Mouse (Mus musculus): ENCODE measurements around the gene H2afy2.
A peak's percentile ranks its signal among the peaks of the same experiment; 100 is the strongest.

The H2afy2 gene

DNA sequence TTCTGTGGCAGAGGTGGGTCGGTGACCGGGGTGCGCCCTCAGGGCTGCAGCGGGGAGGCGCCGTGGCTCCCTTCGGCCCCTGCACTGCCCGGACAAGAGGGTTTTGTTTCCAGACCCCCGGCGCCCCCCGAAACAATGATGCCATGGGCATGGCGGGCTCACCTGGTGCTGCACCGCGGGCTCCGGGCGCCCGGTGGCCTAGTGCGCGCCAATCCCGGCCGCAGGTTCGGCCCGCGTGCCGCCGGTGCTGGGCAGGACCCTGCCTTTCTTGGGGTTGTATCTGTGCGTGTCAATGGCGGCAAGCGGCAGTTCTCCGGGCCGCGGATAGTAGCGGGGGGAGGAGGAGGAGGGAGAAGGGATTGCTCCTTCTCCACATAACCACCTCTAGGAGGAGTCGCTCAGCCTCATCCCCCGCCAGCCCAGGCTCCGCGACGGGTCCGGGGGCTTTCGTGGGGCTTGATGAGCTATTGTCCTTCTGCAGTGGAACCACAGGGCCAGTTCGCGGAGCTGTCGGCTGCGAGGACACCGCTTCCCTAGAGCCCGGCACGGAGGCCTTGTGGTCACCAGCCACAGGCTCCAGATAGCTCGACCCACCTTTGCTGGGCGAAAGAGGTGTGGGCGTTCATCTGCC is at the start of gene H2afy2:
Gene H2afy2, minus strand, starts transcription at position 527 of the 631 bp plus-strand sequence.
- DNase-seq (ENCODE audit: low read depth, low spot score): peak; percentile 64

DNA sequence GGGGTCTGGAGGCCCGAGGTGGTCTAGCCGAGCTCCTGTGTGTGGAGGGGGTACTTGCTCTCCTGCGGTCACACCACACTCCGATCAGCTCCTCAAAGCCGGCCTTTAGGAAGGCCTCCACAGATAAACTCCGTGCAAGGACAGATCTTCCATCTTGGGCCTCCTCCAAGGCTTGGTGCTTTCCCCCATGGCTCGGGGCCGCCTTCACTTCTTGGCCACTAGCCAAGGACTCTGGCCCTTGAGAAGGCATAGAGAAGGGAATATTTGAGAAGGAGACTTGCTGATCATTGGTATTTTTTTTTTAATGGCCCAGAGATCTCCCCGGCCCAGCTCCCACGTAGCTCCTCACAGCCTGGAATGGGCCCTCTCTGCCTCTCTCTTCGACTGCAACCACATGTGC is 48.8 kb upstream of the H2afy2 start:
- DNase-seq (ENCODE audit: low read depth, low spot score): no peak

DNA sequence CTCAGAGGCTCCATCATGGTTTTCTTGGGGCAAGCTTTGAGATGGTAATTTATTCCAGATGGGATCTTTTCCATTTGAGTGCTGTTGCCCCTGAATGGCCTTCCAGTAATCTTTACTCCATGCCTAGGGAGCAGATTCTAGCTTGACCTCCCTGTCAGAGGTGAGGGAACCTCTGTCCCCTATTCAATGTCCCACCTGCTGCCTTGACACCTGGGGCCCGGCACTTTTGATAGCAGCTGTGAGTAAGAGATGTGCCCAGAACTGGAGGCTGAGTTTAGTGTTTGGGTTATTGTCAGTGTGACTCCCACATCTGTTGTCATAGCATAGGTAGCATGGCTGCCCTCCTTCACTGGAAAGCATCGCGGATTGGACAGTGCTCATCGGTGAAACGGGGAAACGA is 47.8 kb upstream of the H2afy2 start:
- DNase-seq (ENCODE audit: low read depth, low spot score): no peak

DNA sequence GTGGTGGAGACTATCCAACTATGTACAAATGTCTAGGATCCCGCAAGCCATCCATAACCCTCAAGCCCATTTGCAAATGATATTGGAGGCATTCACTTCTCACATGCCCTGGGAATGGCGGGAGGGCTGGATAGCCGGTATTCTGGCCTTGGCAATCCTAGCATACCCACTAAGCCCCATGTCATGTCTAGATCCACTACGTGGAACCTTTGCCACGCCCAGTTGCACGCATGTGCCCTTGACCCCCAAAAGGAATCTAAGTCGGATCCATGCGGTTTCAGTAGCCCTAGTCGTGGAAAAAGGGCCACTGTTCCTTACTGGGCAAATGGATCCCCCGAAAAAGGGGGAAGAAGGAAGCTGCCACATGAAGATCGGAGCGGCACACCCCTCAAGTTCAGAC is 47.3 kb upstream of the H2afy2 start:
- no peak for DNase-seq (ENCODE audit: low read depth, low spot score)

DNA sequence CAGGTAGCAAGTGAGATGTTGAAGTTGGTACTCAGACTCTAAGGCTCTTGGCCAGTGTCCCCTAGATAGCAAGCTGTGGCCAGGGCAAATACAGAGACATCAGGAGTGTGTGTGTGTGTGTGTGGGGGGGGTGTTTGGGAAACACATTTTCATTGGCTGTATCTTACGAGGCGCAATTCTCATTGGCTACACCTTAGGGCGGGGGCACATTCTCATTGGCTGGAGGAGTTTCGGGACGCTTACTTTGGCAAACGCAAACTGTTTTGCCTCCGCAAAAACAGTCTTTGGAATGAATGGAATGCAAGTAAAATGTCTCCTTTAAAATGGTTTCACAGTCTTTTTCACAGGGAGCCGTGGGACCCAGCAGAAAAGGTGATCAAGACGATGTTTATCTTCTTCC is 46.9 kb upstream of the H2afy2 start:
- no peak for DNase-seq (ENCODE audit: low read depth, low spot score)

- DNase-seq (ENCODE audit: low read depth, low spot score): no peak
These were observed 45.1 kb upstream of the H2afy2 start for GRCm38 (mm10) chr10:61829046-61829445.

- no peak for DNase-seq (ENCODE audit: low read depth, low spot score)
These were observed 44.3 kb upstream of the H2afy2 start for GRCm38 (mm10) chr10:61827950-61828936.

- no peak for DNase-seq (ENCODE audit: low read depth, low spot score)
These were observed 42.9 kb upstream of the H2afy2 start for GRCm38 (mm10) chr10:61826753-61827435.

GRCm38 (mm10) chr10:61825979-61826752 is 42.2 kb upstream of the H2afy2 start:
- no peak for DNase-seq (ENCODE audit: low read depth, low spot score)

- no peak for DNase-seq (ENCODE audit: low read depth, low spot score)
These were observed 41.6 kb upstream of the H2afy2 start for GRCm38 (mm10) chr10:61825536-61825935.

GRCm38 (mm10) chr10:61823731-61824115 is 39.8 kb upstream of the H2afy2 start:
- DNase-seq (ENCODE audit: low read depth, low spot score): peak; percentile 25

- DNase-seq (ENCODE audit: low read depth, low spot score): no peak
These were observed 39.2 kb upstream of the H2afy2 start for GRCm38 (mm10) chr10:61822968-61823730.

GRCm38 (mm10) chr10:61820050-61820449 is 36.1 kb upstream of the H2afy2 start:
- no peak for DNase-seq (ENCODE audit: low read depth, low spot score)

DNA sequence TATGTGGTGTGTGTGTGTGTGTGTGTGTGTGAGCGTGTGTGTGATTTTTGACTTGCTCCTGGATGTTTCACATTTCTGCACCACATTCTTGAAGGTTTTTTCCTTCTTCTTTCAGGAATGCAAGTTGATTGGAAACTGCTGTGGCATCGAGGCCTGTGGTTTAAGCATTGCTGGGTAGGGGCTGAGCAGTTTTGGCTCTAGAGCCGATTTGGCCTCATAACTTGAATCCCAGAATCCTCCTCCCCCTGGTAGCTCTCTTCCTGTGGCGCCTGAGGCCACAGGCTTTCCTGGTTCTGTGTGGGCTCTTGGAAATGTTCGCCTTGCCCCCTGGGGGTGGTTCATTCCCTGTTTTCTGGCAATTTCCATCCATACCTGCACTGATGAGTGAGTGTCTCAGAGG is 28.0 kb upstream of the H2afy2 start:
- DNase-seq (ENCODE audit: low read depth, low spot score): peak; percentile 54

- no peak for DNase-seq (ENCODE audit: low read depth, low spot score)
These were observed 14.2 kb upstream of the H2afy2 start for GRCm38 (mm10) chr10:61798133-61798576.

GRCm38 (mm10) chr10:61795458-61795857 is 11.5 kb upstream of the H2afy2 start:
- no peak for DNase-seq (ENCODE audit: low read depth, low spot score)

DNA sequence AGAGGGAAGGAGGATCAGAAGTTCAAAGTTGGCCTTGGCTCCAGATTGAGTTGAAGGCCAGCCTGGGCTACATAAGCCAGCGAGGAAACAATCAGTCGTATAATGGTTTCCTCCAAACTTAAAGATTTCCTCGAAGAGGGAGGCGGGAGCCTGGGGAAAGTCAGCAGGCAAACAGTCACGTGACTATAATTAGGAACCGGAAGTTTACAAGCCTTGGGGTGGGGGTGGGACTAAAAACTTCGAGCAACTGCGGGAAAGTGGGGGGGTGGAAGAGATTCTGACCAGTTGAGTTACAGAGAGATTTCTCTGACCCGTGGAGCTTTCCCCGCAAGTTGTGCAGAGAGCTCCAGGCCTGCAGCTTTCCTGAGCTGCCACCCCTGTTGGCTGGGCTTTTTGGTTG is 11.0 kb upstream of the H2afy2 start:
- DNase-seq (ENCODE audit: low read depth, low spot score): no peak

DNA sequence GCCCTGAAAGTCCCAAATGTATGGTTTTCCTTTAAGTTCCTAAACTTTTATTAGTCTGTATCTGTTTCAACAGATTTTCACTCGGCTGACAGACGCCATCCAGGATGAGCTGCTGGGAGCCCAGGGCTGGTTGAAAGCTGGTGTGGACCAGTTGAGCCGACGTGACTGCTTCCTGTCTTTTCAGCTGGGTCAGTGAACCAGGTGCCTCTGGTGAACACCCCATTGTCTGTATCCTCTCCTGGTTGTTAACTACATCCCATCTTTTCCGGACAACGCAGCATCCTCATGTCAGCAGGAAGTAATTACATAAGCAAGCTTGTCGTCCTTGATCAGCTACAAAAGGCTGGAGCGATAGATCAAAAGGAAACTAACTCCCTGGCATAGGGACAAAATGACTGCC is 9.1 kb upstream of the H2afy2 start:
- no peak for DNase-seq (ENCODE audit: low read depth, low spot score)

DNA sequence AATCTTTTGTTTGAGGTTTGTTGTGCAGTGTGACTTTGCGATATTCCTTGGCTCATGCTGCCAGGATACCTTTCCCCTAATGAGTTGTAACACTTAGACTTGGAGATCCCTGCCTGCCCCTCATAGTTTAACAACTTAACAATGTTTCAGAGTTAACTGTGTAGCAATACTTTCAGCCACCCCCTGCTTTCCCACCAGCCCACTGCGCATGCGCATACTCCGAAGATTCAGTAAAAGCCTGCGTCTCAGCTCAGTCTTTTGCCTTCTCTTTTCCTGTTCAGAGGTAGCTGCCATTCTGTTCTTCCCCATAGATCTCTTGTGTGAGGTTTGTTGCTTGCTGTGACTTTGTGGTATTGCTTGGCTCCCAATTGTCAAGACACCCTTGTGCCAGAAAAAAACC is 4.6 kb upstream of the H2afy2 start:
- no peak for DNase-seq (ENCODE audit: low read depth, low spot score)

DNA sequence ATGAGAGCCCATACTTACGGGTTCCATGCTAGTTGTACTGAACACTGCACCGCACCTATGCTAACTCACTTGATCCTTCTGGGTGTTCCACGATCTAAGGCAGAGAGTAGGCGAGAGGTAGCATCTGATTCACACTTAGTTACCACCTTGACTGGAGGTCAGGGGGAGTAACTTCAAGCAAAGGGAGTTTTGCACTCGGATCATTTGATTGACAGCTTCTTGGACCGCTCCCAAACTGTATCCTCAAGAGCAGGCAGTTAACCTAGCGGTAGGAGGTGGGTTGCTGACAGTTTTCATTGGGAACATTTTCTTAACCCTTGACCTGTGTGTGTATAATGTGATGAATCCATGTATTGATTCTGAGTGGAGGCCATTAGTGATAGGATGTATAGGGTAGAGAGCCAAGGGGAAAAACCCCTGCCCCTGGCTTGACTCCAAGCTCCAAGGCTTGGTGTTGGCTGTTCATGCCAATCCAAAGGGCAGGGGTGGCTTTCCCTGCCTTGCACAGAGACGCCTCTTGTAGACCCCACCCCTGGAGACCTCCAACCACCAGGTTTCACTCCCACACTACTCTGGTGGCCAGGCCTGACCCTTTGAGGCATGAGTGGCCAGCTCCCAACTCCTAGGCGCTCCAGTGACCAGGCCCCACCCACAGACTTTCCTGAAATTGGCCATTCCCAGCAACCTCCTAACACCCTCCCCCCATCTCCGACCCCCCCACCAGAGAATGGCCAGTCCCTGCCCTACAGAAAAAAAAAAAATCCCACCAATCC is 3.8 kb upstream of the H2afy2 start:
- no peak for DNase-seq (ENCODE audit: low read depth, low spot score)

Measured in 3T3-L1 (cell line).